15 mouse cellular contexts compared by ENCODE assay signal in genomic region chr11:85799856-85800255, GRCm38 (mm10). TPM values are rescaled to one million over a fixed set of nuclear protein-coding genes. Genes with fewer than 3 reads are reported as not detected.
A peak's percentile ranks its signal among the peaks of the same experiment; 100 is the strongest.
DNase-seq lines count a peak whose midpoint lies in the region; ATAC-seq lines count a peak whose summit lies in the region.
"Had no signal": no experiment of that assay in that cellular context is flagged by ENCODE, and none has a peak within 500 bp of the region (broad histone marks: within the 10 kb centered on the region; RNA-seq: fewer than 3 reads in every experiment).

No protein-coding gene starts in this region.

- 59% methylated on average over 19 of the region's 19 CpGs for WGBS in embryonic facial prominence, embryonic 13.5 days
- 70% methylated on average over 19 of the region's 19 CpGs for WGBS in embryonic facial prominence, embryonic 10.5 days
- 9% methylated on average over 19 of the region's 19 CpGs for WGBS in heart, embryonic 16.5 days

- peaks cover 11% of the 10 kb centered on the region for H3K4me1 ChIP-seq in embryonic facial prominence, embryonic 13.5 days
- peaks cover 19% of the 10 kb centered on the region for H3K4me1 ChIP-seq in embryonic facial prominence, embryonic 10.5 days
- H3K4me1 ChIP-seq in heart, embryonic 16.5 days (ENCODE audit: control insufficient read depth, insufficient read depth, low read length): peaks cover 33% of the 10 kb centered on the region
- H3K4me1 ChIP-seq: forebrain, embryonic 13.5 days had no signal

- no peaks in the 10 kb centered on the region for H3K27me3 ChIP-seq in embryonic facial prominence, embryonic 13.5 days
- H3K27me3 ChIP-seq in embryonic facial prominence, embryonic 10.5 days (replicated peaks; ENCODE audit: low read depth, poor library complexity, severe bottlenecking): peaks cover 5% of the 10 kb centered on the region; the same call in 1 of the 2 replicates
- peaks cover 39% of the 10 kb centered on the region for H3K27me3 ChIP-seq in heart, embryonic 16.5 days (ENCODE audit: control insufficient read depth, insufficient read depth, low read length)
- H3K27me3 ChIP-seq: forebrain, embryonic 13.5 days had no signal

- H3K27ac ChIP-seq in embryonic facial prominence, embryonic 13.5 days: peak overlapping the region; percentile 12; the same call in 1 of the 2 replicates
- H3K27ac ChIP-seq in embryonic facial prominence, embryonic 10.5 days (replicated peaks): no peak overlapping the region
- H3K27ac ChIP-seq in heart, embryonic 16.5 days (ENCODE audit: low read length): no peak overlapping the region
- H3K27ac ChIP-seq: forebrain, embryonic 13.5 days; layer of hippocampus, adult 2 months had no signal

- H3K36me3 ChIP-seq in embryonic facial prominence, embryonic 13.5 days: no peaks in the 10 kb centered on the region
- H3K36me3 ChIP-seq in embryonic facial prominence, embryonic 10.5 days (replicated peaks): peaks cover 9% of the 10 kb centered on the region; the same call in 1 of the 2 replicates
- no peaks in the 10 kb centered on the region for H3K36me3 ChIP-seq in heart, embryonic 16.5 days (ENCODE audit: control insufficient read depth, insufficient read depth)
- H3K36me3 ChIP-seq: G1E had no signal

- no peak overlapping the region for H3K4me3 ChIP-seq in embryonic facial prominence, embryonic 13.5 days
- no peak overlapping the region for H3K4me3 ChIP-seq in embryonic facial prominence, embryonic 10.5 days
- no peak overlapping the region for H3K4me3 ChIP-seq in heart, embryonic 16.5 days (ENCODE audit: low read length)
- H3K4me3 ChIP-seq: forebrain, embryonic 13.5 days; layer of hippocampus, adult 2 months had no signal

- DNase-seq in embryonic facial prominence, embryonic 10.5 days (ENCODE audit: low spot score): no peak
- DNase-seq in embryo, embryonic 11 days: peak; percentile 36
- peak; percentile 87 for DNase-seq in liver
- DNase-seq in urinary bladder, postnatal 14 days (ENCODE audit: low spot score): no peak
- DNase-seq in thymus, postnatal 14 days: no peak
- DNase-seq in right cerebral cortex, postnatal 10 days (ENCODE audit: low spot score in 2 of 2): no peak
- DNase-seq: gastrocnemius, postnatal 36 days; left cerebral cortex, postnatal 4 days had no signal

- no peak for ATAC-seq in embryonic facial prominence, embryonic 13.5 days (ENCODE audit: insufficient number of reproducible peaks, insufficient read depth, low FRiP score, low TSS enrichment, low read depth)
- ATAC-seq in heart, embryonic 16.5 days (replicated peaks; ENCODE audit: extremely low read depth, insufficient read depth, low FRiP score): peak; percentile 91
- ATAC-seq: forebrain, embryonic 13.5 days had no signal

- H3K4me2 ChIP-seq in embryonic facial prominence, embryonic 13.5 days: no peak overlapping the region
- H3K4me2 ChIP-seq in heart, embryonic 16.5 days (ENCODE audit: low read depth, low read length): peak overlapping the region; percentile 37
- H3K4me2 ChIP-seq: forebrain, embryonic 13.5 days; midbrain, embryonic 11.5 days had no signal

- no peak overlapping the region for H3K9ac ChIP-seq in embryonic facial prominence, embryonic 13.5 days
- H3K9ac ChIP-seq in heart, embryonic 16.5 days (ENCODE audit: low read length): no peak overlapping the region
- H3K9ac ChIP-seq: forebrain, embryonic 13.5 days had no signal

- no peaks in the 10 kb centered on the region for H3K9me3 ChIP-seq in embryonic facial prominence, embryonic 13.5 days
- H3K9me3 ChIP-seq in embryonic facial prominence, embryonic 10.5 days: no peaks in the 10 kb centered on the region
- H3K9me3 ChIP-seq in heart, embryonic 16.5 days (replicated peaks; ENCODE audit: control insufficient read depth, low read length): no peaks in the 10 kb centered on the region
- H3K9me3 ChIP-seq: forebrain, embryonic 13.5 days; G1E had no signal

RNA-seq across cellular contexts. Expression of gene Tbx2, which starts 32.5 kb away (rescaled TPM):
- 14.2 and 14.5 TPM in 2 replicates for polyA plus RNA-seq in embryonic facial prominence, embryonic 13.5 days (2015; fragmentation: Nextera tagmentation; extraction: Ambion mirVana)
- polyA plus RNA-seq in embryonic facial prominence, embryonic 10.5 days (2016; fragmentation: Nextera tagmentation; extraction: Ambion mirVana): 9.9 and 10.9 TPM in 2 replicates
- polyA plus RNA-seq in heart, embryonic 16.5 days (2015; fragmentation: Nextera tagmentation; extraction: Ambion mirVana): 1.4 and 3.3 TPM in 2 replicates

RNA-seq across cellular contexts. Expression of gene Gm11444, which starts 50.3 kb away (rescaled TPM):
- not detected in 2 replicates for polyA plus RNA-seq in embryonic facial prominence, embryonic 13.5 days (2015; fragmentation: Nextera tagmentation; extraction: Ambion mirVana)
- not detected in 2 replicates for polyA plus RNA-seq in embryonic facial prominence, embryonic 10.5 days (2016; fragmentation: Nextera tagmentation; extraction: Ambion mirVana)
- not detected in 2 replicates for polyA plus RNA-seq in heart, embryonic 16.5 days (2015; fragmentation: Nextera tagmentation; extraction: Ambion mirVana)
- polyA plus RNA-seq: forebrain, embryonic 13.5 days; G1E; midbrain, embryonic 11.5 days; urinary bladder, adult 2 months had no signal

Comparison
In these comparisons a context has a peak if more than half of its experiments do, and no peak if none do; other contexts are left out.
1. DNase-seq: peak in embryo, embryonic 11 days (single experiment) and liver (single experiment); none in embryonic facial prominence, embryonic 10.5 days (single experiment), urinary bladder, postnatal 14 days (single experiment), thymus, postnatal 14 days (single experiment) and right cerebral cortex, postnatal 10 days (0 of 2).